Mouse (Mus musculus) ES-E14 (cell line): ENCODE results near the gene Fmo2. TPM values are rescaled to one million over a fixed set of nuclear protein-coding genes. Genes with fewer than 3 reads are reported as not detected.

Experiments used
- DNase-seq: peaks from one replicate; pipeline ENCODE4 v3.0.0-alpha.2; 2013; ENCODE audit warnings: low read depth, low spot score
- H3K27ac ChIP-seq: 2 replicates; pipeline ENCODE4 v1.5.1; 2012; ENCODE audit warnings: low read depth, mild to moderate bottlenecking, low read length, moderate library complexity, mixed read lengths; ENCODE audit not compliant: poor library complexity, insufficient read depth, severe bottlenecking
- H3K36me3 ChIP-seq: 2 replicates; pipeline ENCODE4 v1.6.1; 2012; ENCODE audit warnings: mild to moderate bottlenecking, low read length, moderate library complexity, mixed read lengths; ENCODE audit not compliant: control insufficient read depth, poor library complexity, insufficient read depth, severe bottlenecking
- H3K4me1 ChIP-seq, 2 experiments: fragments of 150-350 bp in 1 of 2; sonication (generic) in 1 of 2; 2 replicates each; pipeline ENCODE4 v1.6.1; 2012; ENCODE audit warnings: low read length in 2 of 2, mild to moderate bottlenecking in 1 of 2, mixed read lengths in 1 of 2; ENCODE audit not compliant: control insufficient read depth in 2 of 2, insufficient read depth in 2 of 2, poor library complexity in 1 of 2
- H3K4me3 ChIP-seq, 2 experiments: fragments of 150-350 bp in 1 of 2; sonication (generic) in 1 of 2; 2 replicates each; pipeline ENCODE4 v1.5.1; 2012; ENCODE audit warnings: low read length in 2 of 2, low read depth in 1 of 2, mild to moderate bottlenecking in 1 of 2, mixed read lengths in 1 of 2; ENCODE audit not compliant: insufficient read depth in 1 of 2, poor library complexity in 1 of 2, severe bottlenecking in 1 of 2
- H3K9ac ChIP-seq: 2 replicates; pipeline ENCODE4 v1.6.1; 2012; ENCODE audit warnings: low read depth, mild to moderate bottlenecking, low read length, mixed read lengths; ENCODE audit not compliant: poor library complexity, insufficient read depth, severe bottlenecking
- H3K9me3 ChIP-seq: fragments of 150-350 bp; sonication (generic); 2 replicates; pipeline ENCODE4 v1.6.1; 2012; ENCODE audit warnings: low read depth, mild to moderate bottlenecking, low read length; ENCODE audit not compliant: control insufficient read depth, insufficient read depth
- CHD2 ChIP-seq: IDR thresholded peaks from 2 replicates; pipeline ENCODE4 v1.6.1; 2014; ENCODE audit warnings: mild to moderate bottlenecking, low read depth, low read length, inconsistent platforms
- HCFC1 ChIP-seq: IDR thresholded peaks from 2 replicates; pipeline ENCODE4 v1.6.1; 2012; ENCODE audit warnings: low read length, inconsistent platforms, borderline replicate concordance; ENCODE audit not compliant: insufficient read depth
- MAFK ChIP-seq: IDR thresholded peaks from 2 replicates; pipeline ENCODE4 v1.6.1; 2014; ENCODE audit warnings: mild to moderate bottlenecking, low read depth, low read length, inconsistent platforms; ENCODE audit not compliant: insufficient read depth
- ZC3H11A ChIP-seq: IDR thresholded peaks from 2 replicates; pipeline ENCODE4 v1.6.1; 2012; ENCODE audit warnings: low read depth, mild to moderate bottlenecking, inconsistent platforms, low read length, borderline replicate concordance
- ZNF384 ChIP-seq: IDR thresholded peaks from 2 replicates; pipeline ENCODE4 v1.6.1; 2012; ENCODE audit warnings: low read depth, low read length, inconsistent platforms
- in situ Hi-C, 2 experiments: fragments of 600-800 bp; cut with MboI; formaldehyde crosslinking; loops; one replicate each; pipeline ENCODE4 v1.15.1; 2025; ENCODE audit warnings: low sequenced_read_pairs in 2 of 2, inconsistent platforms in 1 of 2; ENCODE audit not compliant: unreplicated experiment in 2 of 2
- total RNA-seq: library from RNA; depleted of rRNA; stranded (reverse); fragments of 300-350 nt; gene quantifications from 2 replicates; pipeline ENCODE4 v1.2.3, GENCODE M21; 2012

The Fmo2 gene
- total RNA-seq, 1 experiment = not detected

- no peak overlapping the region for H3K9ac ChIP-seq
- TF ChIP-seq MAFK (no peak), CHD2 (no peak), HCFC1 (no peak), ZNF384 (no peak), ZC3H11A (no peak)
- in situ Hi-C loops = no loop called here
These were observed 44.6 kb downstream of the Fmo2 start for GRCm38 (mm10) chr1:162853812-162854482.

GRCm38 (mm10) chr1:162847554-162847953 lies 51.0 kb downstream of the Fmo2 start:
- no peak for DNase-seq
- Histone ChIP-seq H3K4me3 (no peak overlapping the region), H3K36me3 (no peaks in the 10 kb centered on the region), H3K9ac (no peak overlapping the region), H3K27ac (no peak overlapping the region), H3K9me3 (no peaks in the 10 kb centered on the region), H3K4me1 (no peaks in the 10 kb centered on the region)
- in situ Hi-C loops = no loop called here
- TF ChIP-seq CHD2 (no peak), ZC3H11A (no peak), ZNF384 (no peak), MAFK (no peak), HCFC1 (no peak)

More at GRCm38 (mm10) chr1:162853812-162854482, 44.6 kb downstream of the Fmo2 start:
- no peak for DNase-seq
- no peak overlapping the region for H3K27ac ChIP-seq
- no peak overlapping the region for H3K4me3 ChIP-seq
- H3K36me3 ChIP-seq = no peaks in the 10 kb centered on the region
- no peaks in the 10 kb centered on the region for H3K4me1 ChIP-seq
- H3K9me3 ChIP-seq = no peaks in the 10 kb centered on the region

GRCm38 (mm10) chr1:162840211-162840610 lies 58.3 kb downstream of the Fmo2 start:
- DNase-seq = no peak
- TF ChIP-seq CHD2 = no peak
- no peak for TF ChIP-seq ZC3H11A
- no peak for TF ChIP-seq MAFK
- TF ChIP-seq HCFC1 = no peak
- TF ChIP-seq ZNF384 = no peak
- Histone ChIP-seq H3K4me1 (no peaks in the 10 kb centered on the region), H3K27ac (no peak overlapping the region), H3K9ac (no peak overlapping the region), H3K36me3 (no peaks in the 10 kb centered on the region), H3K9me3 (no peaks in the 10 kb centered on the region), H3K4me3 (no peak overlapping the region)
- in situ Hi-C loops = no loop called here

- no peak for TF ChIP-seq MAFK
- no peak for TF ChIP-seq ZC3H11A
- TF ChIP-seq CHD2 = no peak
- no peak for TF ChIP-seq ZNF384
- TF ChIP-seq HCFC1 = no peak
- Histone ChIP-seq H3K9ac (no peak overlapping the region), H3K4me3 (no peak overlapping the region), H3K27ac (no peak overlapping the region), H3K36me3 (no peaks in the 10 kb centered on the region), H3K4me1 (no peaks in the 10 kb centered on the region), H3K9me3 (no peaks in the 10 kb centered on the region)
- in situ Hi-C loops = no loop called here
- DNase-seq = no peak
These were observed 59.5 kb downstream of the Fmo2 start for GRCm38 (mm10) chr1:162838976-162839375.
